Mouse (Mus musculus): Measurements from ENCODE around the gene Ehmt2.

- TF ChIP-seq POLR2A (IDR thresholded peaks at IDR 0.05; ENCODE audit: borderline replicate concordance, control insufficient read depth, low read depth, low read length) (no peak), CTCF (IDR thresholded peaks at IDR 0.05; ENCODE audit: control insufficient read depth, insufficient read depth, low read length) (no peak)
Measured at GRCm38 (mm10) chr17:34858670-34859069, 39.6 kb upstream of the Ehmt2 start.
